Mouse (Mus musculus): ENCODE data around the gene Zdhhc12. TPM values are rescaled to one million over a fixed set of nuclear protein-coding genes. Genes with fewer than 3 reads are reported as not detected.

Zdhhc12 gene
- polyA plus RNA-seq, 1 experiment from 2014 or later = 35.2 TPM

- H3K36me3 ChIP-seq (replicated peaks) = peaks cover 9% of the 10 kb centered on the region; the same call in 1 of the 2 replicates
- H3K27me3 ChIP-seq (replicated peaks; ENCODE audit: low read depth, poor library complexity, severe bottlenecking) = no peaks in the 10 kb centered on the region
- H3K9me3 ChIP-seq = no peaks in the 10 kb centered on the region
- under 1% methylated on average over 44 of the region's 44 CpGs for WGBS
- peaks cover 36% of the 10 kb centered on the region for H3K4me1 ChIP-seq
- H3K27ac ChIP-seq (replicated peaks) = peak overlapping the region; percentile 93
- peak overlapping the region; percentile 97 for H3K4me3 ChIP-seq
- DNase-seq (ENCODE audit: low spot score) = no peak
Observed at GRCm38 (mm10) chr2:30123729-30124471, 30.5 kb upstream of the Zdhhc12 start.

DNA sequence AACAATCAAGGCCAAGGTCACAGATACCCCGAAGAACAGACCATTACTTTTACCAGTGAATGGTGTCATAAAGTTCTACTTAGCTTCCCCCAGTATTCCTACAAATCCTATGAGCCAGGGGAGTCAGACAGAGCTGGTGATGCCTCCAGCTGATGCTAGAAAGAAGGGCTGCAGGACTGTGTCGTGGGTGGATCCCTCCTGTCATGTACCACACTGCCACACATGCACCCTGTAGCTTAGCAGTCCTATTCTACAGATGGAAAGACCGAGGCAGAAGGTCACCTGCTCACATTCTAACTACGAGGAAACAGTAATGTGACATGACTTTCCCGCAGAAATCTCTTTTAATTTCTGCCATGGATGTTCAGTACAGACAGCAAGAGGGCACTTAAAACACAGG is 29.3 kb upstream of the Zdhhc12 start:
- no peak overlapping the region; the same call in 1 of the 2 replicates for H3K4me3 ChIP-seq
- 82% methylated on average over 5 of the region's 5 CpGs for WGBS
- peaks cover 36% of the 10 kb centered on the region for H3K4me1 ChIP-seq
- H3K36me3 ChIP-seq (replicated peaks) = peaks cover 9% of the 10 kb centered on the region; the same call in 1 of the 2 replicates
- no peak for DNase-seq (ENCODE audit: low spot score)
- H3K9me3 ChIP-seq = no peaks in the 10 kb centered on the region
- H3K27me3 ChIP-seq (replicated peaks; ENCODE audit: low read depth, poor library complexity, severe bottlenecking) = no peaks in the 10 kb centered on the region
- H3K27ac ChIP-seq (replicated peaks) = no peak overlapping the region

DNA sequence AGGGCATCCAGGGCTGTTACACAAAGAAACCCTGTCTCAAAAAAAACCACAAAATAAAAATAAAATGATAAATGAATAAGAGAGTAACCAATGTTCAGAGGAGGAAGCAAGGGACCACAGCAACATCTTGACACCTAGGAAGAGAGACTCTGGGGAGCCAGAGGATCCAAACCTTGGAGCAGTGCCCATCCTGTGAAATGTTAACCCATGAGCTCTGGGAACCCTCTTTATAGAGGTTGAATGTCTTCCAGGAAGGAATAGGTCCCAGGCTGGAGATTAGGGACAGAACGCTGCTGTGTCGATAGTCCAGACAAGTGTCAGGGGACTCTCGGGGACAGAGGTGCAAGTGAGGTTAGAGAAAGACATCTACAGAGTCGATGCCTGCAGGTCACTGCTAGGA is 26.8 kb upstream of the Zdhhc12 start:
- Histone ChIP-seq H3K36me3 (replicated peaks) (peaks cover 9% of the 10 kb centered on the region; the same call in 1 of the 2 replicates), H3K4me1 (peaks cover 34% of the 10 kb centered on the region), H3K9me3 (no peaks in the 10 kb centered on the region), H3K27me3 (replicated peaks; ENCODE audit: low read depth, poor library complexity, severe bottlenecking) (no peaks in the 10 kb centered on the region), H3K27ac (replicated peaks) (no peak overlapping the region), H3K4me3 (no peak overlapping the region)
- no peak for DNase-seq (ENCODE audit: low spot score)
- 89% methylated on average over 4 of the region's 4 CpGs for WGBS

DNA sequence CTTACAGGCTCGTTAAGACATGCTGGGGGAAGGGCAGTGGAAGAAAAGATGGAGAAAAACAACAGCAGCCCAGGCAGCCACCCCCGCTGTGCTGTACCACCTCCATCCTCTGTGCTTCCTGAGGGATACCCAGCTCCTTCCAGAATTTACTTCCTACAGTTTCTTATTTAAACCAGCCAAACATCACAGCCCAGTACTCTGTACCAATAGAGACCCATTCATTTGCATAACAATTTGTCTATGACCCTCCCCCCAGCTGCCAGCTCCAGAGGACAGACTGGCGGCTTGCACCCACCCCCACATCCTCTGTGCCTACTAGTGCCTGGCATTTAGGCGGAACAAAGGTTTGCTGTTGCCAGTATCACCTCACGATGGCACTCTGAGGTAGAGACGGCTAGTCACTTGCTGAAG is 26.2 kb upstream of the Zdhhc12 start:
- H3K4me1 ChIP-seq = peaks cover 27% of the 10 kb centered on the region
- no peak overlapping the region for H3K4me3 ChIP-seq
- no peaks in the 10 kb centered on the region for H3K27me3 ChIP-seq (replicated peaks; ENCODE audit: low read depth, poor library complexity, severe bottlenecking)
- H3K36me3 ChIP-seq (replicated peaks) = peaks cover 11% of the 10 kb centered on the region; the same call in 1 of the 2 replicates
- H3K27ac ChIP-seq (replicated peaks) = peak overlapping the region; percentile 2; the same call in 1 of the 2 replicates
- no peak for DNase-seq (ENCODE audit: low spot score)
- WGBS = 24% methylated on average over 6 of the region's 6 CpGs
- no peaks in the 10 kb centered on the region for H3K9me3 ChIP-seq

- Histone ChIP-seq H3K9me3 (no peaks in the 10 kb centered on the region), H3K4me3 (no peak overlapping the region), H3K27ac (replicated peaks) (no peak overlapping the region), H3K27me3 (replicated peaks; ENCODE audit: low read depth, poor library complexity, severe bottlenecking) (no peaks in the 10 kb centered on the region), H3K36me3 (replicated peaks) (peaks cover 61% of the 10 kb centered on the region), H3K4me1 (no peaks in the 10 kb centered on the region)
- DNase-seq (ENCODE audit: low spot score) = no peak
- WGBS = 97% methylated on average over 5 of the region's 5 CpGs
Observed at GRCm38 (mm10) chr2:30112564-30112963, 19.1 kb upstream of the Zdhhc12 start.

GRCm38 (mm10) chr2:30111500-30111899 is 18.1 kb upstream of the Zdhhc12 start:
- H3K9me3 ChIP-seq = no peaks in the 10 kb centered on the region
- H3K4me1 ChIP-seq = no peaks in the 10 kb centered on the region
- no peak for DNase-seq (ENCODE audit: low spot score)
- H3K27me3 ChIP-seq (replicated peaks; ENCODE audit: low read depth, poor library complexity, severe bottlenecking) = no peaks in the 10 kb centered on the region
- no peak overlapping the region for H3K27ac ChIP-seq (replicated peaks)
- no peak overlapping the region for H3K4me3 ChIP-seq
- H3K36me3 ChIP-seq (replicated peaks) = peaks cover 72% of the 10 kb centered on the region
- WGBS = 87% methylated on average over 2 of the region's 2 CpGs

- H3K4me1 ChIP-seq = no peaks in the 10 kb centered on the region
- peaks cover 92% of the 10 kb centered on the region for H3K36me3 ChIP-seq (replicated peaks)
- no peak for DNase-seq (ENCODE audit: low spot score)
- H3K27ac ChIP-seq (replicated peaks) = no peak overlapping the region
- H3K27me3 ChIP-seq (replicated peaks; ENCODE audit: low read depth, poor library complexity, severe bottlenecking) = no peaks in the 10 kb centered on the region
- WGBS = 90% methylated on average over 4 of the region's 4 CpGs
- H3K9me3 ChIP-seq = no peaks in the 10 kb centered on the region
- no peak overlapping the region for H3K4me3 ChIP-seq
Observed at GRCm38 (mm10) chr2:30108260-30108659, 14.8 kb upstream of the Zdhhc12 start.

GRCm38 (mm10) chr2:30107646-30108045 is 14.2 kb upstream of the Zdhhc12 start:
- no peak overlapping the region for H3K27ac ChIP-seq (replicated peaks)
- H3K9me3 ChIP-seq = no peaks in the 10 kb centered on the region
- WGBS = 94% methylated on average over 5 of the region's 5 CpGs
- no peaks in the 10 kb centered on the region for H3K4me1 ChIP-seq
- peaks cover 92% of the 10 kb centered on the region for H3K36me3 ChIP-seq (replicated peaks)
- H3K4me3 ChIP-seq = no peak overlapping the region
- H3K27me3 ChIP-seq (replicated peaks; ENCODE audit: low read depth, poor library complexity, severe bottlenecking) = no peaks in the 10 kb centered on the region
- DNase-seq (ENCODE audit: low spot score) = no peak

- H3K4me3 ChIP-seq = no peak overlapping the region
- H3K36me3 ChIP-seq (replicated peaks) = peaks cover 93% of the 10 kb centered on the region
- no peak overlapping the region for H3K27ac ChIP-seq (replicated peaks)
- no peaks in the 10 kb centered on the region for H3K9me3 ChIP-seq
- peak; percentile 58 for DNase-seq (ENCODE audit: low spot score)
- no peaks in the 10 kb centered on the region for H3K4me1 ChIP-seq
- H3K27me3 ChIP-seq (replicated peaks; ENCODE audit: low read depth, poor library complexity, severe bottlenecking) = no peaks in the 10 kb centered on the region
Observed at GRCm38 (mm10) chr2:30106364-30106763, 12.9 kb upstream of the Zdhhc12 start.

DNA sequence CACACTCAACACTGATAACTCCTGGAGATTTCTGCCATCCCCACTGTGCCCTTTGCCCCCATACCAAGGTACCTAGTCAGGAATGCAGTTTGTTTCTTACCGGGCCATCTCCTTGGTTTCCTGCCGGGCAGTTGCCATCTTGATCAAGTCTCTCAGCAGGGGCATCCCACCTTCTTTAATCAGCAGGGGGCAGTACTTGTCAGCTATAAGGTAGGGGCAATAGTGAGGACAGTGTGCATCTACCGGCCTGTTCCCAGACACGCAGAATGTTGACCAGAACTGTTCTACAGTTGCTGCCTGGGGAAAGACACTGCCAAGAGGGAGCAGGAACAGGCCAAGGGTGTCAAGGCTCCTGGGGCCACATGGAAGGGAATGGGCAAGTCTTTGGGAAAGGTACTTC is 6.8 kb upstream of the Zdhhc12 start:
- H3K9me3 ChIP-seq = no peaks in the 10 kb centered on the region
- no peaks in the 10 kb centered on the region for H3K27me3 ChIP-seq (replicated peaks; ENCODE audit: low read depth, poor library complexity, severe bottlenecking)
- no peak overlapping the region for H3K27ac ChIP-seq (replicated peaks)
- peaks cover 82% of the 10 kb centered on the region for H3K36me3 ChIP-seq (replicated peaks)
- 70% methylated on average over 4 of the region's 4 CpGs for WGBS
- no peak for DNase-seq (ENCODE audit: low spot score)
- H3K4me3 ChIP-seq = no peak overlapping the region
- 0 out of 2 replicates have a peak, but pooled peaks cover 5% of the 10 kb centered on the region for H3K4me1 ChIP-seq

GRCm38 (mm10) chr2:30095882-30096527 is 2.6 kb upstream of the Zdhhc12 start:
- H3K4me3 ChIP-seq = no peak overlapping the region

GRCm38 (mm10) chr2:30094208-30094588 is 750 bp upstream of the Zdhhc12 start:
- Histone ChIP-seq H3K9me3 (no peaks in the 10 kb centered on the region), H3K27me3 (replicated peaks; ENCODE audit: low read depth, poor library complexity, severe bottlenecking) (no peaks in the 10 kb centered on the region), H3K36me3 (replicated peaks) (peaks cover 54% of the 10 kb centered on the region), H3K27ac (replicated peaks) (peak overlapping the region; percentile 84), H3K4me3 (peak overlapping the region; percentile 74), H3K4me1 (peaks cover 35% of the 10 kb centered on the region)
- peak; percentile 62 for DNase-seq (ENCODE audit: low spot score)
- WGBS = 5% methylated on average over 13 of the region's 13 CpGs

More at GRCm38 (mm10) chr2:30095882-30096527, 2.6 kb upstream of the Zdhhc12 start:
- no peak overlapping the region for H3K27ac ChIP-seq (replicated peaks)
- H3K4me1 ChIP-seq = peaks cover 35% of the 10 kb centered on the region
- peaks cover 58% of the 10 kb centered on the region for H3K36me3 ChIP-seq (replicated peaks)
- no peaks in the 10 kb centered on the region for H3K27me3 ChIP-seq (replicated peaks; ENCODE audit: low read depth, poor library complexity, severe bottlenecking)
- no peaks in the 10 kb centered on the region for H3K9me3 ChIP-seq
- DNase-seq (ENCODE audit: low spot score) = peak; percentile 64
- 80% methylated on average over 2 of the region's 2 CpGs for WGBS
